Mouse (Mus musculus) layer of hippocampus, adult 8-10 months (tissue): Measurements from ENCODE around the gene Fbxw9. TPM values are rescaled to one million over a fixed set of nuclear protein-coding genes. Genes with fewer than 3 reads are reported as not detected.
A peak's percentile ranks its signal among the peaks of the same experiment; 100 is the strongest.

Experiments
- DNase-seq, 2 experiments: peaks; one replicate each; pipeline ENCODE4 v3.0.0; 2022; ENCODE audit warnings: low spot score in 2 of 2
- total RNA-seq, 4 experiments: library from RNA; stranded (reverse); gene quantifications; 2 replicates each; pipeline ENCODE4 v1.2.4; 2022

Fbxw9 gene
- 10 to 100 TPM; 18.1 to 24.4 (median 23.6) TPM for total RNA-seq

DNA sequence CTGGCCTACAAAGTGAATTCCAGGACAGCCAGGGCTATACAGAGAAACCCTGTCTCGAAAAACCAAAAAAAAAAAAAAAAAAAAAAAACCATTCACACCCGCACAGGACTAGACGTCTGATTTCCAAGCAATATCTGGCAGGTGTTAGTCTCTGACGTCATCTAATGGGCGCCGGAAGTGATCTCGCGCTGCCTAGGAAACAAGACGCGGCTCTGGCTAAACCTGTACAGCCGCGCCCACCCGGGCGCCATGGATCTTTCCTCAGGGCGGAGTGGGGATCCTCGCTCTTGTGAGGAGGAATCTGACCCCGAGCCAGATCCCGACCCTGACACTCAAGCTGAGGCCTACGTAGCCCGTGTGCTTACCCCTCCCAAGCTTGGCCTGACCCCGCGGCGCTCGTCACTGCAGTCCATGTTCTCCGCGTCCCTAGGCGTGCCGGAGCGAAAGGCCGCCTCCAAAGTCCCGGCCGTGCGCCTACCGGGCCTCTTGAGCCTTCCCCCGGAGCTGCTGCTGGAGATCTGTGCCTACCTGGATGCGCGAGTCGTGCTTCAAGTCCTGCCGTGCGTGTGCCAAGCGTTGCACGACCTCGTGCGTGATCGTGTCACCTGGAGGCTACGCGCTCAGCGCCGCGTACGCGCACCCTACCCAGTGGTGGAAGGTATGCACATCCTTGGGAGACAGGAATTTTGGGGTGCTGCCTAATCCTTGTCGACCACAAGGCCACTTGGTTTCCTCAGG lies at the start of gene Fbxw9:
TSS of gene Fbxw9 (plus strand) at position 177 of the 738 bp plus-strand sequence.
- peak; percentile 90 to 92 for DNase-seq

GRCm38 (mm10) chr8:85011242-85011641 lies 48.6 kb upstream of the Fbxw9 start:
- DNase-seq: no peak

DNA sequence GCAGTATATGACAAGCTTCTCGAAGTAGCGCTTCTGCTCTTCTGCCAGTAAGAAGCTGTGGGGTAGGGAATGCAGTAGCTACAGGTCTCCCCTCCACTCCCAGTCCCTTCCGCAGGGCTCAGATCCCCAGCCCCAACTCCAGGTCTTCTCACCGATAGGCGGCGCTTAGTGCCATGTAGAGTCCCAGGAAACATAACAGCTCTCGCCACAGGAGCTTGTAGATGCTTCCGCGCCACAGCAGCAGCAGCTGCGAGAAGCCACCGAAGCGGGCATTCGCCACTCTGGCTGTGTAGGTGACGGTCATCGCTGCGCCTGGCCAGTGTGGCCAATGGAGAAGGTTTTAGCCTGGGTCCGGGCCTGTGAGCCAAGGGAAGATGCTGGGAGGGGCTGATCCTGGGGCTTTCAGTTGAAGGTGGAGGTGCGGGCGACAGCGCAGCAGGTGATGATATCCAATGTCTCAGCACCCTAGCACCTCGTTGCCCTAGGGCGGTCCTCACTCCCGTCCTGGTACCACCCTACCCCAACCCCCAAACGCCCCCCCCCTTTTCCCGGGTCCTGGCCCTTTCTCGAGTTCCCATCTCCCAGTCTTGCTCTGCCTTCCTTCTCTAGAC lies 46.5 kb upstream of the Fbxw9 start:
- DNase-seq: peak; percentile 64 to 75

GRCm38 (mm10) chr8:85014431-85014830 lies 45.4 kb upstream of the Fbxw9 start, which contains the start of gene Best2:
Gene Best2, minus strand, starts transcription at chr8:85014531.
- DNase-seq: no peak

GRCm38 (mm10) chr8:85016724-85017123 lies 43.1 kb upstream of the Fbxw9 start:
- DNase-seq: no peak

- DNase-seq: no peak
These were observed 42.6 kb upstream of the Fbxw9 start for GRCm38 (mm10) chr8:85017209-85017608.

GRCm38 (mm10) chr8:85021514-85022055 lies 38.3 kb upstream of the Fbxw9 start:
- no peak for DNase-seq

DNA sequence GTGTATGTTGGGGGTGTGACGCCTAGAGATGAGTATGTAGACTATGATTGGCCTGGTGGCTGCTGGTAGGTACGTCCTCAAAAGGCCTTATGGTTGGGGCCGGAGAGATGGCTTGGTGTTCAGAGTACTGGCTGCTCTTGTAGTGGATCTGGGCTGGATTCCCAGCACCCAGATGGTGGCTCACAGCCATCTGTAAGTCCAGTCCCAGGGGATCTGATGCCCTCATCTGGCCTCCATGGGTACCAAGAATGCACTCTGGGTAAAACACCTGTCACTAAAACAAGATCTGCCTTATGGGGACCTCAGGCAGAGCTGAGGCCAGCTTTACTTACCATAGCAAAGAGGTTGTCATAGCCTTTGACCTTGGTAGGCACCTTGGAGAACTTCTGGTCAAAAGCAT lies 36.0 kb upstream of the Fbxw9 start:
- no peak for DNase-seq

GRCm38 (mm10) chr8:85025098-85025932 lies 34.5 kb upstream of the Fbxw9 start, which contains the start of gene Asna1:
Gene Asna1, minus strand, starts transcription at chr8:85025281.
- DNase-seq: peak; percentile 81 to 89

DNA sequence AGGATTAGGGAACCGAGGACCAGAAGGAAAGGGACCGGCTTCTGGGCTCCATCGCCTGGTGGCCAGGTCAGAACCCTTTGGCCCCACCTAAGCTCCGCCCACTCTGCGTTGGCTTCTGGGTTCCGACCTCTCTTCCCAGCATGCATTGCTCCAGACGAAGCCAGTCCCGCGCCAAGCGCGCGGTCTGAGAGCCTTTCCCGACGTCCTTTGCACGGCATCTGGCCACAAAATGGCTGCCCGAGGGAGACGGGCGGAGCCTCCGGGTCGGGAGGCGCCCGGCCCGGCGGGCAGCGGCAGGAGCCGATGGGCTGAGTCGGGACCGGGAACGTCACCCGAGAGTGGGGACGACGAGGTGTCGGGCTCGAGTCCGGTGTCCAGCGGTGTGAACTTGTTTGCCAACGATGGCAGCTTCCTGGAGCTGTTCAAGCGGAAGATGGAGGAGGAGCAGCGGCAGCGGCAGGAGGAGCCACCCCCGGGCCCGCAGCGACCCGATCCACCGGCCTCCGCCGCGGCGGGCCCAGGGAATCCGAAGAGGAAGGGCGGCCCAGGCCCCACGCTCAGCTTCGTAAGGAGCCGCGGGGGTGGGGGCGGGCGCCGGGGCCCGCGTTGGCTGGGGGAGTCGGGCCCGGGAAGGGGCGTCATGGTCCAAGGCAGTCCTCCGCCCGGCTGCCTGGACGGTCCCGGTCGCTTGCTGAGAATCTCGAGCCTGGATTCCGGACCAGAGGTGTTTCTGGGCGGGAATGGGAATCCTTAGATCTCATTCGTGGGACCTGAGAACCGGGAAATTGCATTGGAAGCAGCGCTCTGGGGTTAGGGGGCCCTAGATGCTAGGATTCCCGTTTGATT lies 33.0 kb upstream of the Fbxw9 start, which contains the start of gene Trir:
TSS of gene Trir (plus strand) at position 154 of the 846 bp plus-strand sequence.
- DNase-seq: peak; percentile 94 to 96

GRCm38 (mm10) chr8:85027516-85027855 lies 32.4 kb upstream of the Fbxw9 start:
- no peak for DNase-seq

DNA sequence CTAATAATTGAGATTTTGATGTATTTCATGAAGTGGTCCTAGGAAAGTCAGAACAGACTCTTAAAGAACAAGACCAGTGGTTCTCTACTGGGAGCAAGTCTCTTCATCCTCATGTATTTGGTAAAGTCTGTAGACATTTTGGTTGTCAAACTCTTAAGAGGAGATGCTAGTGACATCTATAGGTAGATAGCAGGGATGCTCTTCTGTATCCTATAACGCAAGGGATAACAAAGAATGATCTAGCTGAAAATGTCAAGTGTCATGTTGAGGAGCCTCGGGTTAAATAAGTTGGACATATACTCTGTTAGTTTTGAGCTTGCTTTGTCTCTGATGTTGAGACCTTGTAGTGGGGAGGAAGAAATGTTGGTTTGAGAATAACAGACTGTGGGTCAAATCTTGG lies 31.9 kb upstream of the Fbxw9 start:
- DNase-seq: no peak

DNA sequence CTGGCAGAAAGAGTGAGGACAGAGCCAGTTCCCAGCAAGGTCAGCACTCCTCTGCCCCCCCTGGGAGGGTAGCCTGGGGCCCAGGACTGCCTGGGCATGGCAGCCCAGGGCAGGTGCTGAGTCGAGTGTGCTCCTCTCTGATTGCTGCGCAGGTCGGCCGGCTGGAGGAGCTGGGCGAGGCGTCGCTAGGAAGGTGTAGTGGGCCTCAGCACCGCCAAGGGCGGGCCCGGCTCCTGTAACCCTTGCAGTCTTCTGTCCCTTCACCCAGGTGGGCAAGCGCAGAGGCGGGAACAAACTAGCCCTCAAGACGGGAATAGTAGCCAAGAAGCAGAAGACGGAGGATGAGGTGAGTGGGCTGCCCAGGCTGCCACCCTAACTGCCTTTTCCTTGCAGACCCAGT lies 30.6 kb upstream of the Fbxw9 start:
- no peak for DNase-seq

GRCm38 (mm10) chr8:85032622-85033311 lies 27.1 kb upstream of the Fbxw9 start:
- DNase-seq: no peak

- DNase-seq: no peak
These were observed 26.0 kb upstream of the Fbxw9 start for GRCm38 (mm10) chr8:85033867-85034266.

DNA sequence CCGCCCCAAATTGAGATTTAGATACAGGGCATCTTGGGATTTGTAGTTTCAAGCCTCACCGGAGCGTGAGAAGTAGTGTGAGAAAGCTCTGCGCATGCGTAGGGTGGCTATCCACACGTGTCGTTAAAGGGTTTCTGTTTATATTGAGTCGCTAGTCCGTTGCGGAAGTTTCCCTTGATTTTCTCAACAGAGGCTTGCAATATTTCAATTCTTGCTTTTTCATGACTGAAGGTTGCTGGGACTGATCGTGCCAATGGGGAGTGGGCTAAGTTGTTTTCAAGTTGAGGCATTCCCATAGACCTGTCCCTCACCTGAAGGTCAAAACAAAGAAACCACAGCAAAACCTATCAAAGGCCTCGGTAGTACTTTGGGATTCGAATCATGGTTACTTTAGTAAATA lies 25.1 kb upstream of the Fbxw9 start:
- peak; percentile 57 to 69 for DNase-seq

DNA sequence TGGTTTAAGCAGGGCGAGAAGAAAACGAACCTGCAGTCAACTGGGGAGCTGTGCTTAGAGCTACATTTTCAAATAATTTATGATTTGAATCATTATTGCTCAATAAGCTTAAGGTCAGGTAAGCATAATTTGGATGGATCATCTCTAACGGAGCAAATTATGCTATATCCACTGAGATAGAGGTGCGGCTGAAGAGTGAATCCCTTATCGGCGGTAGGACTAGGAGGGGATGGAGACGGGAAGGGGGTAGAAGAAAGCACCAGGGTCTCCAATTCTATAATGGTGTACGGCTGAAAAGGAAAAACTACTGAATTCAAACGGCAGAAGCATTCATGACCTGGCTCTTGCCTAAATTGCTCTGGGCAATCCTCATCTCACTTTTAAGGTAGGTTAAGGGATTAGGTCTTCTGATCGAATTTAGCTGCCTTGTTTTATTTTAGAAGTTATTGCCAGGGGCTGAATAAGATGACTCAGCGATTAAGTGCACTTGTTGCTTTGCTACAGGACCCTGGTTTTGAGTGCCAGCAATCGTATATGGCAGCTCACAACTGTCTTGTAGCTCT lies 24.6 kb upstream of the Fbxw9 start:
- DNase-seq: no peak

GRCm38 (mm10) chr8:85035728-85036310 lies 24.0 kb upstream of the Fbxw9 start:
- DNase-seq: no peak

DNA sequence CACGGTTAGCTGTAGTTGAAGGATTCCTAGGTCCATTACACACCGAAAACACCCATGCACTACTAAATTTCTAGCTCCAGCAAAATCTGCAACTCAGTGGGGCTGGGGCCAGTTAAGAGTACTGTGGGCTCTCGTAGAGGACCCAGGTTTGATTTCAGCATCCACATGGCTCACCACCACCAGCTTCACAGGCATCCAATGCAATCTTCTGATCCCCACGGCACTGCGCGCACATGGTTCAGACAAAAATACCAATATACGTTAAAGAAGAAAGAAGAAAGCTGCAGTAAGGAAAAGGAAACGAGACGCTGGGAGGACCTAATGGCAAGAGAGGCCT lies 23.5 kb upstream of the Fbxw9 start:
- no peak for DNase-seq
